Mouse (Mus musculus) c-Kit-positive CD71-negative TER-119-negative erythroid progenitor cells, embryonic 14.5 days (primary cell): ENCODE results near the gene R3hdm2.
A peak's percentile ranks its signal among the peaks of the same experiment; 100 is the strongest.

Experiments
- DNase-seq: peaks from one replicate; pipeline ENCODE4 v3.0.0-alpha.2; 2013; ENCODE audit warnings: low read depth

The R3hdm2 gene

GRCm38 (mm10) chr10:127353909-127354895, 25.9 kb upstream of the R3hdm2 start, which contains the start of gene Inhbe:
Gene Inhbe, minus strand, starts transcription at chr10:127354411.
- DNase-seq: no peak

GRCm38 (mm10) chr10:127355336-127355735, 24.8 kb upstream of the R3hdm2 start:
- DNase-seq: no peak

GRCm38 (mm10) chr10:127360714-127361113, 19.4 kb upstream of the R3hdm2 start:
- DNase-seq: no peak

- no peak for DNase-seq
These were observed 13.0 kb upstream of the R3hdm2 start for GRCm38 (mm10) chr10:127367116-127367515.

GRCm38 (mm10) chr10:127368273-127368672, 11.9 kb upstream of the R3hdm2 start:
- DNase-seq: no peak

- no peak for DNase-seq
These were observed 10.0 kb upstream of the R3hdm2 start, which contains the start of gene Inhbc for GRCm38 (mm10) chr10:127369834-127370820. Gene Inhbc, minus strand, starts transcription at chr10:127370431.

GRCm38 (mm10) chr10:127371023-127371422, 9.1 kb upstream of the R3hdm2 start:
- DNase-seq: no peak

- no peak for DNase-seq
These were observed 2.4 kb upstream of the R3hdm2 start for GRCm38 (mm10) chr10:127377700-127378099.

GRCm38 (mm10) chr10:127379654-127380053, 473 bp upstream of the R3hdm2 start:
- DNase-seq: no peak

GRCm38 (mm10) chr10:127380767-127381742, 928 bp downstream of the R3hdm2 start:
- peak; percentile 37 for DNase-seq

- DNase-seq: no peak
These were observed 1.6 kb downstream of the R3hdm2 start for GRCm38 (mm10) chr10:127381743-127382134.

- DNase-seq: no peak
These were observed 11.6 kb downstream of the R3hdm2 start for GRCm38 (mm10) chr10:127391774-127392173.

GRCm38 (mm10) chr10:127404701-127405100, 24.6 kb downstream of the R3hdm2 start:
- no peak for DNase-seq

- no peak for DNase-seq
These were observed 27.3 kb downstream of the R3hdm2 start for GRCm38 (mm10) chr10:127407391-127407790.

- DNase-seq: no peak
These were observed 32.0 kb downstream of the R3hdm2 start for GRCm38 (mm10) chr10:127412101-127412500.

- DNase-seq: no peak
These were observed 32.6 kb downstream of the R3hdm2 start for GRCm38 (mm10) chr10:127412776-127413175.

GRCm38 (mm10) chr10:127413585-127413984, 33.5 kb downstream of the R3hdm2 start:
- no peak for DNase-seq

GRCm38 (mm10) chr10:127414141-127414540, 34.0 kb downstream of the R3hdm2 start:
- no peak for DNase-seq

GRCm38 (mm10) chr10:127420131-127420530, 40.0 kb downstream of the R3hdm2 start:
- no peak for DNase-seq

- no peak for DNase-seq
These were observed 40.7 kb downstream of the R3hdm2 start for GRCm38 (mm10) chr10:127420676-127421353.
